Mouse (Mus musculus) layer of hippocampus, postnatal 10 days (tissue): ENCODE measurements around the gene Gm11487. TPM values are rescaled to one million over a fixed set of nuclear protein-coding genes. Genes with fewer than 3 reads are reported as not detected.
"Not testable (repeated sequence)": the region's sequence is repeated elsewhere in the genome, so short reads cannot be mapped to it uniquely, and the experiment has no call there.

Experiments used
- DNase-seq, 2 experiments: peaks; one replicate each; pipeline ENCODE4 v3.0.0; 2021; ENCODE audit warnings: low spot score in 2 of 2
- long read RNA-seq: library from polyadenylated mRNA; stranded (forward); transcript quantifications from one replicate; pipeline ENCODE4 v2.0.0, GENCODE M21; 2023
- total RNA-seq, 2 experiments: library from RNA; stranded (reverse); gene quantifications; 2 replicates each; pipeline ENCODE4 v1.2.3; 2021

Gene Gm11487
- total RNA-seq = not detected
- long read RNA-seq = 0 reads

DNA sequence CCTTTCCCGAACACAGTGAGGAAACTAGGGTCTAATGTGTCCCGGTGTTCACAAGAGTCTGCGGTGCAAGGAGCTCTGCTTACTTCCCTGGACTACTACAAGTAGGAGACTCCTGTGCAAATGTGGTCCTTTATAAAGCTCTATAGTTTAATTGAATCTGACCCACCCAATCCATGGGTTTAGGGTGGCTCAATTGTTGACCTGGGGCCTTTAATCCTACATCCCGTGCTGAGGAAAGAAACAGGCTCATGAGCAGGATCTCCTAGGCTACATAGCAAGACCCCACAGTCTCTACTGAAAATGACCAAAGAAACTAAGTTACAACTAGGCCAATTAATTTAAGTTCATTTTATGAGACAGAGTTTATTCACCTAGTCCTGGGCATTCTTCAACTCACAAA is at the start of gene Gm11487:
TSS of gene Gm11487 (minus strand) at position 101 of the 400 bp plus-strand sequence.
- not testable (repeated sequence) for DNase-seq

DNA sequence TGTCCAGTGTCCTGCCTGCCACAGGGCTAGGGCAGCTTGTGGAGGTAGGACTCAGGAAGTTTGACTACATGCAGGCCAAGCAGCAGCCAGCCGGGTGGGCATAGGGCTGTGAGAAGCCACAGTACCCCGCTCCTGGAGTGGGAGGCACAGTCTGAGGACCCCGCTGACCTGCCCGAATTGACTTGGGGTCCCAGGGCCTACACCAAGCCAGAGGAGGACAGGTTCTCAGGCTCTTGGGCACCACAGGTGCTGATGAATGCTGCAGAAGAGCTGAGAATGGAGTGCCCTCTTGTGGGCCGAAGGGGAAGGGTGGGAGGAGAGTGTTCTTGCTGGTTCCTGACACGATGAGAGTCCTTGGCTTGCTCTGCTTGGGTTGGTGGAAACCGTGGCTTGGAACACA is 39.8 kb upstream of the Gm11487 start:
- peak; percentile 7 to 15 for DNase-seq

DNA sequence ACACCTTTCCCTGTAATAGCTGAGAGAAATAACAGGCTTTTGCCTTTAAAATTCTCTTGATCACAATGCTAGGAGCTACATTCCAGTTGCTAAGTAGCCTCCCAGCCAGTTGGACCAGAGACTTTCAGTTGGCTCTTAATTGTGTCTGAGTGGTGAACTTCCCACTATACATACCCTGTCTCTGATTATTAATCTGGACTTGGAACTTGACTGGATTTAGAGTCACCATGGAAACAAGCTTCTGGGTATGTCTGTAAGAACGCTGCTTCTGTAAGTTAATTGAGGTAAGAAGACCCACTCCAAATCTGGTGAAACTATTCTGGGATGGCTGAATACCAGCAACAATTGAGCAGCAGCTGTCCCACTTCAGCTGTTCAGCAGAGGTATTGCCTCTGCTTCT is 37.7 kb upstream of the Gm11487 start:
- no peak for DNase-seq

DNA sequence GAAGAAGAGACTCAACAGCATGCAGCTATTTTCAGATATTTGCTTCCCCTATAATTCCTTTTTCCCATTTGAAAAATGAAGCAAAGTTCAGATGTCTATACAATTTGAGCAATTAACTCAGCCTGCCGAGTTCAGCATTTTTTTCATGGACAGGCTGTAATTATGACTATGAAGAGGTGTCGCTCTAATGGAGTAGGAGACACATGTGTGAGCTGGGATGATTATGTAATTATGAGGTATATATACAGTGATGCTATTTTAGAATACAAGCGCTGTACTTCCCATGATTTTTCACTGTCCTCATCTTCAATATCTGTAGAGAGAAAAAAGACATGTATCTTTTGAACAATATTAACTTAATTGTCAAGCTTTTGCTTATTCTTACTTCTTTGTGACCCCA is 21.0 kb upstream of the Gm11487 start:
- DNase-seq = no peak

DNA sequence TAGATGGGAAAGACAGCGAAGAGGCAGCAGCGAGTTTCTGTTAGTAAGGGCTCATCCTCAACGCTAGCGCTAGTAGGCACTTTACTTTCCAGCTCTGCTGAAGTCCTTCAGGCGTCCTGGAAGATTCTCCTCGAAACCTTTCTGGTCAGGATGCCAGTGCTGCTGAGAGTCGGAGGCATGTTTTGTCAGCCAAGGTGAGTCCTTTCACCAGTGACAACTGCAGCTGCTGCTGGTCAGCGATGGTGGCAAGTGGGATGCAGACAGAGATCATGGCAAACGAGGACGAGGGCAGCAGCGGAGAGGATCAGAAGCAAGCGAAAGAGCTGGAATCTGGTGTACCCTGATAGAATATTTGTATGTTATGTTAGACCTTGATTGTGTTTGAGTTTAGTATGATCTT is 18.2 kb upstream of the Gm11487 start:
- no peak for DNase-seq

DNA sequence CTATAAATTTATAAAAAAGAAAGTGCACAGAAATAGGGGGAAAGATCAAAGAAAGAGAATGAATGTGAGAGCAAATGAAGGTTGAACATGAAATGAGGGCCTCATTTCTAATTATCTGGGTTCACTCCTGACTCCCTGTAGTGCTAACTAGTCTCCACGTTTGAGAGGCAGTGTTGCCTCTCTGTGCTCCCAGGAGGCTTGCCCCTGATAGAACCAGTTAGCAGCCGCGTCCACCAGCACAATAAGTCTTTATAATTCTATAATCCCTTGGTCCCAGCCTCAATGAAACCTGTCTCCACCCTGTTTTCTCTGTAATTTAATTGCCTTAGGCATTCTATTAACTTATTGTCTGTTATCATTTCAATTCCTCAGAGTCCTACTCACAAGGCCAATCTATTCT is 38.3 kb downstream of the Gm11487 start:
- no peak for DNase-seq

Other genes with a start within 250 kb of the Gm11487 start
- not detected for gene Gm11238, start 202.8 kb upstream of the Gm11487 start, total RNA-seq
- not detected for gene Gm11237, start 217.9 kb upstream of the Gm11487 start, total RNA-seq
- not detected for gene Gm11236, start 233.0 kb upstream of the Gm11487 start, total RNA-seq